19 mouse cellular contexts compared by ENCODE assay signal in the genomic region with DNA sequence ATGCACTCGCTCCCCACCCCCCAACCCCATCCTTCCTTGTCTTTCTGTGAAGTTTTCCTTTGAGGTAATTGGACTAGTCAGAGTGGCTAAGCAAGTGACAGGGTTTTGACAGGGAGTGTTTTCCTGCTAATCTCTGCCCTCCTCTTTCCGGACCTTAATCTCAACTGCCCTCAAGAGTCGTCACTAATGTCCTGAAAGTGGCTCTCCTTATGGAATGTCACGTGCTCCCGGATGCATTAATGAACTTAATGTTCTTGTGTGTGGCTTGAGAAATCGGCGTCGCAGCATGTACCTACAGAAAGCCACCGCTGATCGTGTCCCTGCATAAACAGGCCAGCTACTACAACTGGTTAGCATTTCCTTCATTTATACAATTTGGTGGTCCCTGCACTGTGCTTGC.
DNase-seq lines count a peak whose midpoint lies in the region; ATAC-seq lines count a peak whose summit lies in the region.
"Had no signal": no experiment of that assay in that cellular context is flagged by ENCODE, and none has a peak within 500 bp of the region (broad histone marks: within the 10 kb centered on the region; RNA-seq: fewer than 3 reads in every experiment).

No protein-coding gene starts in this region.

- no peak for ATAC-seq in forebrain, embryonic 15.5 days (replicated peaks)
- ATAC-seq in intestine, embryonic 16.5 days = no peak; the same call in 1 of the 2 replicates
- no peak for ATAC-seq in intestine, embryonic 15.5 days
- ATAC-seq in midbrain, embryonic 15.5 days (replicated peaks) = 0 out of 2 replicates have a peak, but pooled peaks have one; percentile 27
- no peak for ATAC-seq in granulocyte monocyte progenitor cell, adult 5-6 weeks (replicated peaks; ENCODE audit: poor library complexity, severe bottlenecking)
- ATAC-seq: forebrain, embryonic 16.5 days had no signal

- WGBS in forebrain, embryonic 10.5 days = 63% methylated on average over 10 of the region's 10 CpGs
- WGBS in forebrain, embryonic 15.5 days = 48% methylated on average over 10 of the region's 10 CpGs
- WGBS in intestine, embryonic 16.5 days = 65% methylated on average over 10 of the region's 10 CpGs
- WGBS in intestine, embryonic 15.5 days = 61% methylated on average over 10 of the region's 10 CpGs
- 39% methylated on average over 10 of the region's 10 CpGs for WGBS in midbrain, embryonic 15.5 days

- H3K4me3 ChIP-seq in forebrain, embryonic 10.5 days = no peak overlapping the region
- no peak overlapping the region for H3K4me3 ChIP-seq in forebrain, embryonic 15.5 days
- H3K4me3 ChIP-seq in intestine, embryonic 16.5 days (ENCODE audit: low read length) = no peak overlapping the region
- no peak overlapping the region for H3K4me3 ChIP-seq in intestine, embryonic 15.5 days (replicated peaks)
- H3K4me3 ChIP-seq in midbrain, embryonic 15.5 days = no peak overlapping the region
- H3K4me3 ChIP-seq: gastrocnemius, adult 2 months; megakaryocyte, embryonic 14.5 days had no signal

- DNase-seq in forebrain, embryonic 10.5 days (ENCODE audit: extremely low spot score, low spot score) = no peak
- peak; percentile 31 for DNase-seq in lung, postnatal 25 days (ENCODE audit: low spot score)
- DNase-seq in lung, postnatal 14 days = no peak
- DNase-seq: adrenal gland, postnatal 10 days; cerebellum, adult 2 months; gastrocnemius, adult 2 months; layer of hippocampus, postnatal 36 days; left cerebral cortex, postnatal 4 days; right cerebral cortex, postnatal 25 days had no signal

- H3K27ac ChIP-seq in forebrain, embryonic 10.5 days = peak overlapping the region; percentile 53; the same call in 1 of the 2 replicates
- H3K27ac ChIP-seq in forebrain, embryonic 15.5 days (replicated peaks) = no peak overlapping the region
- no peak overlapping the region for H3K27ac ChIP-seq in intestine, embryonic 16.5 days (ENCODE audit: low read length)
- no peak overlapping the region for H3K27ac ChIP-seq in intestine, embryonic 15.5 days
- H3K27ac ChIP-seq in midbrain, embryonic 15.5 days = no peak overlapping the region
- H3K27ac ChIP-seq: gastrocnemius, adult 2 months; hindbrain, embryonic 14.5 days; liver, embryonic 14.5 days had no signal

- no peak overlapping the region for H3K4me2 ChIP-seq in forebrain, embryonic 15.5 days (replicated peaks)
- H3K4me2 ChIP-seq in intestine, embryonic 16.5 days (ENCODE audit: low read depth, low read length) = no peak overlapping the region
- no peak overlapping the region for H3K4me2 ChIP-seq in intestine, embryonic 15.5 days (replicated peaks)
- no peak overlapping the region for H3K4me2 ChIP-seq in midbrain, embryonic 15.5 days
- H3K4me2 ChIP-seq: hindbrain, embryonic 14.5 days had no signal

- H3K4me1 ChIP-seq in forebrain, embryonic 10.5 days = peaks cover 37% of the 10 kb centered on the region
- H3K4me1 ChIP-seq in forebrain, embryonic 15.5 days = peaks cover 10% of the 10 kb centered on the region; the same call in 1 of the 2 replicates
- H3K4me1 ChIP-seq in intestine, embryonic 16.5 days (ENCODE audit: control insufficient read depth, insufficient read depth, low read length) = peaks cover 23% of the 10 kb centered on the region
- H3K4me1 ChIP-seq in intestine, embryonic 15.5 days (replicated peaks) = peaks cover 14% of the 10 kb centered on the region
- H3K4me1 ChIP-seq in midbrain, embryonic 15.5 days = peaks cover 5% of the 10 kb centered on the region; the same call in 1 of the 2 replicates
- H3K4me1 ChIP-seq: megakaryocyte, embryonic 14.5 days had no signal

- no peaks in the 10 kb centered on the region for H3K9me3 ChIP-seq in forebrain, embryonic 10.5 days
- no peaks in the 10 kb centered on the region for H3K9me3 ChIP-seq in forebrain, embryonic 15.5 days
- H3K9me3 ChIP-seq in intestine, embryonic 16.5 days (ENCODE audit: control insufficient read depth, low read length) = no peaks in the 10 kb centered on the region
- H3K9me3 ChIP-seq in intestine, embryonic 15.5 days = no peaks in the 10 kb centered on the region
- H3K9me3 ChIP-seq in midbrain, embryonic 15.5 days = no peaks in the 10 kb centered on the region

- no peaks in the 10 kb centered on the region for H3K36me3 ChIP-seq in forebrain, embryonic 10.5 days (replicated peaks)
- no peaks in the 10 kb centered on the region for H3K36me3 ChIP-seq in forebrain, embryonic 15.5 days
- no peaks in the 10 kb centered on the region for H3K36me3 ChIP-seq in intestine, embryonic 16.5 days (ENCODE audit: control insufficient read depth, insufficient read depth, low read length)
- no peaks in the 10 kb centered on the region for H3K36me3 ChIP-seq in intestine, embryonic 15.5 days
- H3K36me3 ChIP-seq in midbrain, embryonic 15.5 days (replicated peaks) = no peaks in the 10 kb centered on the region

- no peaks in the 10 kb centered on the region for H3K27me3 ChIP-seq in forebrain, embryonic 10.5 days (ENCODE audit: poor library complexity, severe bottlenecking)
- no peaks in the 10 kb centered on the region for H3K27me3 ChIP-seq in forebrain, embryonic 15.5 days
- H3K27me3 ChIP-seq in intestine, embryonic 16.5 days (replicated peaks; ENCODE audit: control insufficient read depth, insufficient read depth, low read length) = no peaks in the 10 kb centered on the region
- no peaks in the 10 kb centered on the region for H3K27me3 ChIP-seq in intestine, embryonic 15.5 days (replicated peaks)
- no peaks in the 10 kb centered on the region for H3K27me3 ChIP-seq in midbrain, embryonic 15.5 days (replicated peaks)
- H3K27me3 ChIP-seq: CH12.LX; megakaryocyte, embryonic 14.5 days had no signal

- H3K9ac ChIP-seq in forebrain, embryonic 15.5 days (replicated peaks) = no peak overlapping the region
- 0 out of 2 replicates have a peak overlapping the region, but pooled peaks have one; percentile 27 for H3K9ac ChIP-seq in intestine, embryonic 16.5 days (ENCODE audit: low read depth, low read length)
- no peak overlapping the region for H3K9ac ChIP-seq in intestine, embryonic 15.5 days
- no peak overlapping the region for H3K9ac ChIP-seq in midbrain, embryonic 15.5 days
- H3K9ac ChIP-seq: hindbrain, embryonic 14.5 days; liver, embryonic 14.5 days had no signal
